Mouse (Mus musculus) neural tube, postnatal 0 days (tissue): Measurements from ENCODE around the gene Edaradd. TPM values are rescaled to one million over a fixed set of nuclear protein-coding genes. Genes with fewer than 3 reads are reported as not detected.

ENCODE experiments used
- polyA plus RNA-seq: library from polyadenylated mRNA; unstranded; fragments of >200 nt; fragmentation: Nextera tagmentation; extraction: Ambion mirVana; gene quantifications from 2 replicates; pipeline ENCODE4 v1.2.1, GENCODE M21; 2015

The Edaradd gene
- polyA plus RNA-seq, result 1.2 and 1.6 TPM in 2 replicates

DNA sequence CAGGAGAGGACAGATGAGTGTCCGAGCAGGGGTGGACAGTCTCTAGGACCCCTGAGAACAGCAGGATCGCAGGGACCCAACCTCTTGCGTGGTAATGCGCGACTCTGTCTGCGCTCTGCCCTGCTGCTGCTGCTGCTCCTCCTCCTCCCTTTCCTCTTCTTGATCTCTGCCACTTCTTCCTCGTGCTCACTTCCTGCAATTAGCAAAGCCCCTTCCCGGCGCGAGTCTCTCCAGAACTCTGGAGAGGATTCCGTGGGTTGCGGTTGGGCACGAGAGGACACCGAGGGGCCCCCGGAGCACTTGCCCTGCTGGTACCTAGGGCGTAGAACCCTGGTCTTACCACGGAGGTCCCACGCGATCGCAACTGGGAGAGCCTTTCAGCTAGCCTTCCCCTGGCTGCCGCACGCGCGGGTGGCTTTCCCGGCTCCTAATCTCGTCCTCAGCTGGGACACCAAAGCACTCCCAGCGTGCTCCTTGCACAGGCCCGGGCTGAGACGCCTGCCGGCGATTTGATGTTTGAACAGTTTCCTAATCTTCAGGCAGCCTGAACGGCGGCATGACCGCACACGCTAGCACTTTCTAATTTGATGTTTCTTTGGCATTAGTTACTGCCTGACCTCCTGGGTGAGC, at the start of gene Edaradd:
Gene Edaradd (minus strand): TSS at position 484 of the 630 bp plus-strand sequence.

GRCm38 (mm10) chr13:12565621-12566390, 45.6 kb upstream of the Edaradd start, which contains the start of gene Ero1lb:
Gene Ero1lb (plus strand): TSS chr13:12565874.

GRCm38 (mm10) chr13:12464844-12465243, 55.4 kb downstream of the Edaradd start, which contains the start of gene Lgals8:
Gene Lgals8 (minus strand): TSS chr13:12464944.

Other genes starting within 250 kb of the Edaradd start
- 4.8 and 5.6 TPM in 2 replicates for gene Actn2, start 179.7 kb downstream of the Edaradd start, polyA plus RNA-seq
- gene Heatr1, start 125.4 kb downstream of the Edaradd start, polyA plus RNA-seq, result 5.8 and 7.4 TPM in 2 replicates
- 32.2 and 33.1 TPM in 2 replicates for gene Lgals8, start 55.5 kb downstream of the Edaradd start, polyA plus RNA-seq
- 14.2 and 14.5 TPM in 2 replicates for gene Ero1lb, start 45.4 kb upstream of the Edaradd start, polyA plus RNA-seq